Mouse (Mus musculus) kidney, postnatal 4 days (tissue): ENCODE measurements around the gene Il15.

ENCODE experiments used
- DNase-seq, 2 experiments: peaks; one replicate each; pipeline ENCODE4 v3.0.0; 2021; ENCODE audit warnings: mixed read lengths in 2 of 2

The Il15 gene

DNA sequence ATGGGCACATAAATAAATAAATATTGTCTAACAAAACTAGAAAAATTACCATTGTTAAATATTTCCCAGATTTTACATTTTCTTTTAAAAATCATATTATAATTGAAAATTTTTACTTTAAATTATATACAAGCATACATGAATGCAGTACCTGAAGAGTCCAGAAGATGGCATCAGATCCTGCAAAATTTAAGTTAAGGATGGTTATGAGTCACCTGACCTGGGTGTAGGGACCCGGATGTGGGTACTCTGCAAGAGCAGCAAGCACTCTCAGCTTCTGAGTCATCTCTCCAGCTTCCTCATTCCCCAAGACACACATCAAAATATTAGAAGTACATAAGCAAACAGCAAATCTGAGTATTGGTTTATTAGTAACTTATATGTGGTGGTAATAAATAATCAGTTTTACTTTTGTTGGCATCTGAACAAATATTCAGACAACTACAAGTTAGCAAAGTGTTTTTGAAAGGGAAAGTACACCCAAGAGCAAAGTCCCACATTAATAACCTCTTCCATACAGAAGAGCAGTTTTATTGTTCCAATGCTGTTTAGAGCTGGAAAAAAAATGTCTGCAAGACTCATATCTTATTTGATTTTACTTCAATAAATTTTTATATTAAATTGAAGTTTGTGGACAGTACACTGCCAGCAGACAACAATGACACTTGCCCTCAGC, 51.6 kb downstream of the Il15 start:
- no peak for DNase-seq

DNA sequence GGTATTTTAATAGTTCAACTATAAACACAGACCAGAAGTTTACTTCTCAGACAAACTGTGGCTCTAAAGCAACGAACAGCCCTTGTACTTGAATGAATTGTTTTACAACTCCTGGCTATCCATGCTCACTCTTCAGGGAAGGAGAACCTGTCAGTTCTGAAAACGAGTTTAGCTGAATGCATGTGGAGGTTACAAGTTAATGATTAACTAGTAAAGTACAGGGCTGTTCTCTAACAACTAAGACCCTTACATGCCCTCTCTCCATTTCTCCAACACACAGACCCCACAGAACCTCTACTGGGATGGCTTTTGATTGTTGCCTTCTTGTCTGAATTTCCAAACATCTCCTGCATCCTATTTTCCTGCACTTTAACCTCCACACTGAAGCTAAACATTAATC, 53.7 kb downstream of the Il15 start:
- DNase-seq = no peak

DNA sequence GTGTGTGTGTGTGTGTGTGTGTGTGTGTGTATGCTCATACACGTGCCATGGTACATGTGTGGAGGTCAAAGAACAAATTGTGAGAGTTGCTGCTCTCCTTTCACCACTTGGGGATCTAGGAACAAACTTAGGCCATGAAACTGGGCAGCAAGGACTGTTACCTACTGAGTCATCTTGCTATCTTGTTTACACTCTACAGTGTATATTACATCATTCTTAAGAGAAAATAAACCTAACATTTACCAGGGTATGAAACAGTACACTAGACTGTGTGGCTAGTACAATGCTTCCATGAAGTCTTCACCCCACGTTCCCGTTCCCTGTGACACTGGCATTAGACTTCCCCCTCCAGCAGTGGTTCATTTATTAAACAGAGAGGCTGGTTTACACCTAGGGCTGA, 56.5 kb downstream of the Il15 start:
- DNase-seq = no peak

DNA sequence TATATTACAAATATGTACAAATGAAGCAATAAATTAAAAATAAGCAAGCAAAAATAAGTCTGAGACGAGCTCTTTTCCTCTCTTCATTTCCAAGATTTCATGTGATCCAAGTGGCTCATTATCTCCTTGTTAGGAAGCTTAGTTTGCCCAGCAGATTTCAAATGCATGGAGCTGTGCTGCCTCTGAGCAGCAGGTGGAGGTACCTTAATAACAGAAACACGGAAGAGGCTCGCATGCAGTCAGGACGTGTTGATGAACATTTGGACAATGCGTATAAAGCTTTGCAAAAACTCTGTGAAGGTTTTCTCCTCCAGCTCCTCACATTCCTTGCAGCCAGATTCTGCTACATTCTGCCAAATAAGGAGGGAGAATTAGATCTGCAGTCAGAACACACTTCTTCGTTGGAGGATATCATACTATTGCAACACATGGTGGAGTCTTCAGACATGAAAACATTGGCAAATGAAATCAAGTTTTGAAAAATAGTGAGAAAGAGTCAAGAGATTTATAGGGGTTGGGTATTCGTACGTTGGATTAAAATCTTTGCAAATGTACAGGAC, 71.3 kb downstream of the Il15 start:
- DNase-seq = no peak

DNA sequence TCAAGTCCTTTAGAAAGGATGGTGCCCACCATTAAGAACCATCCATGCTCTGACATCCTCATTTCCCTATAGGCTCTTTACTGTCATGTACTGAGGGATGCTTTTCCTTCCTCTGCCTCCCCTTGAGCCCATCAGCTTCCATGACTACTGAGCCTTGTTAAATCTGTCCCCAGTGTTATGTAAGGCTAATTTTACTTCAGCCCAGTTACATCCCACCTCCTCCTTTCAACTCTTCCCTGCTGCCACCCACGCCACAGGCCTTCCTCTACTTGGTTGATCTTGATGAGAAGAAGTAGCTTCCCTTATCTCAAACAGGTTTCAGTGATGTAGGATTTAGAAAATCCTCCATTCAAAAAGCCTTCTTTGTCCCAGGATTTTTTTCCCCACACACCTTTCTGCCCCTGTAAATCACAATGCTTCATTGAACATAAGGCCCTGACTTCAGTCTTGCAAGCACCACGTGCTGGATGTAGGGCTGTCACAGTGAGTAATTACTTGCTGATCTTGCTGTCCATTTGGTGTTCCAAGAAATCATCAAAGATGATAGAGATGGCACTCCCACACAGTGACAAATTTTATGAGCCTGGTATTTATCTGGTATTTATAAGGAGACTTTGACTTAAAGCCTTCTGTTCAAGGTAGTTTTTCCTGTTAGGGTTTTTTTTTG, 74.9 kb downstream of the Il15 start:
- no peak for DNase-seq

DNA sequence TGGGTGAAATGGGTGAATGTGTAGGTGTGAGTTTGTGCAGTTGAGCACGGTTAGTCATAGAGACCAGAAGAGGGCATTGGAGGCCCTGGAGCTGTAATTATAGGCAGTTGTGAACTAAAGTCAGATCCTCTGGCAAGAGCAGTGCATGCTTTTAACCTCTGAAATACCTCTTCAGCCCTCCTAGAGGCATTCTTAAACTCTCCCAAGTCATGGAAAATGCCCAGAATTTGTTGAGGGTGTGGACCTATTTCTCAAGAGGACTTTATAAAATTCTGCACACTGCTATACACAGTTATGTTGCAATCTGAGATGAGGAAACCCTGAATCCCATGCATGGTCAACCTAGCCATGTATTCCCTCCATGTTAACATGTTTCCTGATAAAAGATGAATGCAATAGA, 77.0 kb downstream of the Il15 start:
- no peak for DNase-seq

DNA sequence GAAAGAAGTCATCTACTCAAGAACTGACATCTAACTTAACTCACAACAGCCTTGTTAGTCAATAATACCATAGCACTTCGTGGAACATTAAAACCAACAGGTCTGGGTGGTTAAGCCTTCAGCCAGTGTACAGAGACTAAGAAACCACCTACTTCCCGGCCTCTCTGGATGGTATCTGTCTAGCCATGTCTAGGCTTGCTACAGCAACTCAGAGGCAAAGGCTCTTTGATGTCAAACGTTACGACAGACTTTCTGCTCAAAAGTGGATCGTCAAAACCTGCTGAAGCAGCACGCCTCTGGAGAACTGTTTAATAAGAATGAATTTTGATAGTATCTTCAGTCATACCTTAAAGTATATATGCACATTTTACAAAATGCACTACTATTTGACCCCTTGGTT, 77.4 kb downstream of the Il15 start:
- no peak for DNase-seq

DNA sequence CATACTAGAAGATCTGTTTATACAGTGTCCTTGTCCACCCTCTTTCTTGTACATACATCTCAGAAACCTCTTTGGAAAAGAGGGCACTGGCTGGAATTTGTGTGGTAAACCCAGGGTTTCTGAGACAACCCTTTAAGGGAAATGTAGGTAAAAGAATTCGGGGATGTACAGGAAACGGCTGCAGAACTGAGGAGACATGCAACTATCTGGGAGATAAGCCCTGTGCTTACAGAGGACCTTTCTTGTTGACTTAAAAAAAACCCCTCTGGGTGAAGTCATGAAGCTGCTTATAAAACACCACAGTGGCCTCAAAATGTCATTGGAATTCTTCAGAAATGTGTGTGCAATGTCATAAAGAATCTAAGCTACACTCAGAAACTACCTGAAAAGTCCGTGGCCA, 85.6 kb downstream of the Il15 start:
- no peak for DNase-seq

DNA sequence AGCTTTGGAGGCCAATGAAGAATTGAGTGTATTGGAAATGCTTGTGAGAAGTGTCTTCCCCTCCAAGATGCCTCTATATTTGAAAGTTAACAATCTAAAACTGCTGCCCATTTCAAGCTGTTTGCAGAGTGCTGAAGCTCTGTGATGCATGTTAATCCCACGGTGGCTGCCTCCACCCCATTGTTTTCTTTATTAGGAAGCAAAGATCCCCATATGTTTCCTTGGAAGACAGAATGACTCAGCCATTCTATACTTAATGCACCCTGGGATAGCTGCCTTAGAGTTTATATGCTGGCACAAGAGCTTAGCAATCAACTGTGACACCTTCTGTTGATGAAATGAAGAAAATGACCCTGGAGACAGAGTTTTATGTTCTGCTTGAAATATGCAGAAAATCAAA, 96.6 kb downstream of the Il15 start:
- no peak for DNase-seq

DNA sequence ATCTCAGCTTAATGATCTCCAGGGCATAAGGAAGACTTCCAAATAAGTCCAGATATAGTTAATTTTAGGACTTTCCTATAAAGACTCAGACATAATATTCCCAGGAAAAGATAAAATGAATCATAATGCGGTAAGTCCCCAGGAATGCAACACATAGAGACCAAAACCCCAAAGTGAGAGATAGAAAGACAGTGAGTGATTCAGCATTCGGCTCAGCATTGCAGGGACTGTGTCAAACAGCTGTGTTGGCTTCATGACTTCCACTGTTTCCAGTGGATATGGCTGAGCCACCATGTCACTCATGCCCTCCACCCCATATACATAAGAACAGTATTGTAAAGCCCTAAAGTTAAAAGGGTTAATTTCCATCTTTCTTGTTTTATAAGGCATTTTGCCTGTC, 106.8 kb downstream of the Il15 start:
- no peak for DNase-seq

DNA sequence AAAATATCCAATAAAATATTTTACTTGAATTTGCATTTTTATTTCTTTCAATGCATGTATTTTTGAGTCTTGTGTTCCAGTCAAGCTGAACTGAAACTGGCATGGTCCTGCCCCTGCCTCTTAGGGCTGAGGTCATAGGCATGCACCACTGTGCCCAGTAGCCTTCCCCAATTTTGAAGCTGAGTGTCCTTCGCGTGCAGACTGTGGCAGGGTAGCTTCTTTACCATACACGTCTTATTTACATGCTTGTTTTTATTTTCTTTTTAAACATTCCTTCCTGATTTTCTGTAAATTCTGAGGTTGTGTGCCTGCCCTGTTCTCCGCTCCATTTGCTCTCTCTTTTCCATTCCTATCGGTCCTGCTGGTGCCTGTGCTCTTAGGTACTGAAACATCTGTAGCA, 111.4 kb downstream of the Il15 start:
- no peak for DNase-seq

DNA sequence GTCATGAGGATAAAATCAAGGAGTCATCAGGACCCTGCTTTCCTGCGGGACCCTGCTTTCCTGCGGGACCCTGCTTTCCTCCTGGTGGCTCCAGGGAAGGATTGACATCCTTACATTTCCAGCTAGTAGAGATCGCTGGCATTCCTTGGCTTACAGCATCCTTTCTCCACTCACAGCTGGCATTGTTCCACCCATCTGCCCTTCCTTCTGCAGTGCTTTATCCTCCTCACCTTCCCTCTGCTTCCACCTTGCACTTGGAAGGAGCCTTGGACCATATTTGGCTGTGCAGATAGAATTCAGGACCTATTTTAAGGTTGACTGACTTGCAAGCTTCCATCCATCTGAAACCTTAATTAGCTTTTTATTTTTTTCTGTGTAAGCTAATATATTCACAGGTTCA, 117.2 kb downstream of the Il15 start:
- DNase-seq = no peak

DNA sequence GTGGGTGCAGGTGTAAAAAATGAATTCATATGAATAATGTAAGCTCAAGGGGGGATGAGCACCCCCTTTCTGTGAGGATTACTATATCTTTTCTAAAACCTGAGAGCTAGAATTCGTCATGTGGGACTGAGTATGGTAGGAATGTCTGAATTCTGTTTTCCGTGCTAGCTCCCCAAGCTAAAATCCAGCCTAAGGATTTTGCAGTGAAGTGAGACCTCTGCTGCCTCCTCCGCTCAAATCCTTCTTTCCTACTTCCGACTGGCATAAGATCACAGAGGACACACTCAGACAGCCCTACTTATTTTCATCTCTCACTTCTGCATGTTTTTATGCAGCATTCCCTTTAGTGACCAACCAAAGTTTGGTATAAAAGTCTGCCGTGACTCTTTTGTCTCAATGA, 121.0 kb downstream of the Il15 start:
- DNase-seq = no peak
